Mouse (Mus musculus) heart, postnatal 0 days (tissue): Measurements from ENCODE around the gene Ric8b.

Experiments
- CTCF ChIP-seq: IDR thresholded peaks from 2 replicates; pipeline ENCODE4 v1.5.1; 2016; ENCODE audit warnings: antibody characterized with exemption, control low read depth, low read depth
- EP300 ChIP-seq: IDR thresholded peaks from 2 replicates; pipeline ENCODE4 v1.6.1; 2016; ENCODE audit warnings: antibody characterized with exemption, low read depth

DNA sequence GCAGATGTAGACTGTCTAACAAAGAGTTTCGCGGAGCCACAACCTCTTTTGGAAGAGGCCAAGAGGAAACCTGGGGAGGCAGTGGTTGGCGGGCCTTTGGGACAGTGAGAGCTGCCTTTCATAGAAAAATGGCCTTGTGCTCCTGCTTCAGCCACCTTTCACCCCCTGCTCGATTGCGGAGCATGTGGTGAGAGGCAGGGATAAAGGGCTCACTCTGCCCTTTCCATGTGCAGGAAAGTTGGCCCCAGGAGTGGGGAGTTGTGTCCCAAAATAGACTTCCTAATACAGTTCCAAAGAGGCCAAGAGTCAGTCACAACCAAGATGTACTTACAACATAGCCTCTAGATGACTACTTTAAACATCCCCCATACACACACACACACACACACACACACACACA is 15.7 kb upstream of the Ric8b start:
- no peak for TF ChIP-seq EP300
- no peak for TF ChIP-seq CTCF
